Mouse (Mus musculus) lung, postnatal 36 days (tissue): ENCODE measurements at regions not wholly inside any gene's neighbourhood (a gene's known extent, or its start where the extent isn't known, plus 50 kb on each side); places are given as distances from the start of the nearest gene placed in this dataset.
"Not testable (repeated sequence)": the region's sequence is repeated elsewhere in the genome, so short reads cannot be mapped to it uniquely, and the experiment has no call there.

ENCODE experiments used
- DNase-seq: peaks from one replicate; pipeline ENCODE4 v3.0.0; 2022; ENCODE audit warnings: mixed read lengths

DNA sequence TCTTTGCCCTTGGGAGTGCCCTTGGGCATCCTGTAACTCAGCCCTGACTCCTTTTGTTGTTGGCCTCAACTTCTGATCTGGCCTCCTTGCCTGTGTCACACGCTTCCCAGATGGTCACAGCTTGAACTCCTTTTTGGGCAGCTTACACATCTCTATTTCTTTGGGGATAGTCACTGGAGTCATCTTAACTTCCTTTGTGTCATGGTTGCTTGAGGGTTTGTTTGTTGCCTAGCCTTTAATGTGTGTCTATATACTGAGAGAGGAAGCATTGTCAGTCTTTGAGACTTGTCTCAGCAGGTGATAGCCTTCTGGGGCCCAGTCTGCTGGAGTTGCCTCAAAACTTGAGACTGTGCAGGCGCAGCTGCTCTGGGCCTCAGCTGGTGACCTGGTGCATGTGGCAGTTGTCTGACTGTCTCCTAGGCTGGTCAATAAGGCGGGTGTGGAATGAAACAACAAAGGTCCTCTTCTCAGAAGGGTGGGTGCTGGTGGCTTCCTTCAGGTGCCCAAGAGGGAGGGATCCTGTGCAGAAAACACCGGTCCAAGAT is 157.5 kb downstream of the Tpra1 start:
- no peak for DNase-seq

DNA sequence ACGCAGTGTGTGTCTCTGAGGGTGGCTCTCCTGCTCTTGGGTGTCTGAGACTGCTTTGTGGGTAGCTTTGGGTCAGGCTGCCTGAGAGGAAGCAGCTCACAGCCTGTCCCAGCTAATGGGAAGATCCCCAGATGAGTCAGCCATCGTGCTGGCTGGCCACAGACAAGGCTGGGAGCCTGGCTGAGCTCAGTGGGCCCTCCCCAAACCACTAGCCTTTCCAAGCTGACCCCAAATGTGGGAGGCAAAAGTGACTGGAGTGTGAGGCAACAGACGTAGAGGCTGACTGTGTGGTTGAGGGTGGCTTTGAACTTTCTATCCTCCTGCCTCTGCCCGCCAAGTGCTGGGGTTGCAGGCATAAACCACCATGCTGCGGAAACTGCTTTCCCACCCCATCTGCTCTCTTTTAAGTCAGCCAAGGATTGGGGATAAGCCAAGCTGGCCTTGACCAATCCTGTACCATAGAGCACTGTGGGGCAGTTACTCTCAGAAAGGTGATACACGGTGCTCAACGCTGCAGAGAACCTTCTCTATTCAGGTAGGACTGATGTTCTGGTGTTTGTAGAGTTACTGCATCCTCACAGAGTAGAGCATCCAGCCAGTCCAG is 163.0 kb downstream of the Tpra1 start:
- no peak for DNase-seq

DNA sequence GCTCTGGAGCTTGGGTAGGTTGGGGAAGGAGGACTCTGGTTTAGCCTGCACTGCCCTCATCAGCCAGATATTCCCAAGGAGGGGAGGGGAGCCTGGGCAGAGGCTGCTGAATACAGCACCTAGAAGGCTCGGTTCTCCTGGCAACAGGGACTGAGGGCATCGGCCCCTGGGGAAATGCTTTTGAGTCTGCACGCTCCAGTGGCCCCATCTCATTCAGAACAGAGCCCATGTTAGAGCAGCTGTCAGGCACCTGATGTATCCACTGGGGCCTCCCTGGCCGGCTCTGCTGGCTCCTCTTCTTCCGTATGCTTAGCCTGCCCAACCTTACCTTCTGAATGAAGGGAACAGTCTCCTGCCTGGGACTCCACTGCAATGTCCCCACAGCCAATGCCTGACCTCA is 164.5 kb downstream of the Tpra1 start:
- no peak for DNase-seq

DNA sequence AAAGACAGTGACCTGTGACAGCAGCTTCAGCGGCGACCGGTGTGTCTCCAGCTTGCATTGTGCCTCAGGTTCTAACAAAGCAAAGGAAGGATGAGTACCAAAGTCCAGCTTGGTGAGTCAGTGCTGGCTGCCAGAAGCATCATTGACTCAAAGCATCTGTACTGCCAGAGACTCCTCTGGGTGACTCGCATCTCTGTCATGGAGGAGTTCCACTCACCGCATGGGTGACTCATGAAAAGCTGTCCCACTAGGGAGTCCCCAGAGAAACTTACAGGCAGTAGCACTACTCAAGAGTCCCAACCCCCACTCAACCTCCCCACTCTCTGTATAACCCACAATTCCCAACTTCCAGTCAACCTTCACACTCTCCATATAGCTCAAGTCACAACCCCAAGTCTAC is 166.2 kb downstream of the Tpra1 start:
- DNase-seq, result no peak

DNA sequence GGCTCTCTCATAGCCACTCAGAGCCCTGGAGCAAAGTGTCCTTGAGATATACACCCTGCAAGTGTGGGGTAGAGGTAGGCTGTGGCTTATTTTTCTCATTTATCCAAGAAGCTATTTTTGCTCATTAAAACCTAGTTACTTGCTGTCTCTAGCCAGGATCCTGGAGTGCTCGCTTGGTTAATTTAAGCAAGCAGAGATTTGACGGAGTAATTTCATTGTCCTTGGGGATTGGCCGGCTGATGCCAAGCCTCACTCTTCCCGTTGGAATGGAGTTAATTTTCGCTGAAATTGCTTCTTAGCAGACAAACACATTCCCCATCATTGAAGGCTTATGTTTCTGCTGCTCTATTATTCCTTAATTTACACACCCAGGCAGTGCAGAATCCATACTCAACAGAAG is 167.1 kb downstream of the Tpra1 start:
- DNase-seq, result no peak

DNA sequence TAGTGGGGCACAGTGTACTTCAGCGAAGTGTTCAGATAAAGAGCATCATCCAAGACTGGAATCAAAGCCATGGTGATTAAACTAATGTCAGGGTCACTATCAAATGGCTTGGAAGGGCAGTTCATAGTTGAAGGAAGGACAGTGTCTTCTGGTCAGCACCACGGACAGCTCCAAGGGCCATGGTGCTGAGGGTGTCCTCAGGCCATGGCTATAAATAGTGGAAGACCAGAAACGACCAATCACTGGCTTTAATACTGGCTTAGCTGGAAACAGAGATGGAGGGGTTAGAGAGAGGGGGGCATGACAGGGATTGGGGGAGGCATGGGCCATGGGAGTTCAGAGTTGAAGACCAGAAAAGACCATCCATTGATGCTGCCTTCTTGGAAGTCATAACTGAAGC is 168.0 kb downstream of the Tpra1 start:
- peak; percentile 70 for DNase-seq

DNA sequence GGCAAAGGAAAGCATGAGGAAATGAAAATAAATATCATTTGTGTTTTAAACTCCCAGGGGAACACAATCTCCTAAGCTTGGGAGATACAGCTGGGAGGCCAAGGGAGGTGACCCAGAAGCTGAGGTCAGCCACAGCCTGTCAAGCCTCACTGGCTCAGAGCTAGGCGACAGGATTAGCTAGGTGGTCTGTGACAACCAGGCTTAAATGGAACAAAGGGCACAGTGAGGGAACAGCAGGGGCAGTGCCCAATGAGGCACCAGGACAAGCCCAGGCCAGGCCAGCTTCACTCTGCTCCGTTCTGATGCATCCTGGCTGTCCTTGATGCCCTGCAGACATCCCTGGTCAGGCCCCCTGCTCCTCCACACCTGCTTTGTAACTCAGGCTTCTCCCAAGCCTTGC is 169.7 kb downstream of the Tpra1 start:
- DNase-seq, result no peak

DNA sequence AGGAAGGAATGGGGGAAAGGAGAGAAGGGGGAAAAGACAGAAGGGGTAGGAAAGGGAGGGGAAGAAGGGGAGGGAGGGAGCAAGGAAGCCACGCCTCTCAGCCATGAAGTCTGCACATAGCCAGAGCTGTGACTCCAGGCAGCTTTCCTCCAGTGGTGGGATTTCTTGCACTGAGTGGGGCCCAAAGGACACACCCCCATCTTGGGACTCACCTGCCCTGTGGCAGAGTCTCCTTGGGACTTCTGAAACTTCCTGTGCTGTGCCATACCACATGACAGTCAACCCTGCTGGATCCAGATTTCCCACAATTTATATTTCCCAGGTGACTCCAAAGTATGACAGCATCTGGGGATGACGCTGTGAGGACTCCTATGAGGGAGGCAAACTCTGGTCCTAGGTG is 170.5 kb downstream of the Tpra1 start:
- no peak for DNase-seq

DNA sequence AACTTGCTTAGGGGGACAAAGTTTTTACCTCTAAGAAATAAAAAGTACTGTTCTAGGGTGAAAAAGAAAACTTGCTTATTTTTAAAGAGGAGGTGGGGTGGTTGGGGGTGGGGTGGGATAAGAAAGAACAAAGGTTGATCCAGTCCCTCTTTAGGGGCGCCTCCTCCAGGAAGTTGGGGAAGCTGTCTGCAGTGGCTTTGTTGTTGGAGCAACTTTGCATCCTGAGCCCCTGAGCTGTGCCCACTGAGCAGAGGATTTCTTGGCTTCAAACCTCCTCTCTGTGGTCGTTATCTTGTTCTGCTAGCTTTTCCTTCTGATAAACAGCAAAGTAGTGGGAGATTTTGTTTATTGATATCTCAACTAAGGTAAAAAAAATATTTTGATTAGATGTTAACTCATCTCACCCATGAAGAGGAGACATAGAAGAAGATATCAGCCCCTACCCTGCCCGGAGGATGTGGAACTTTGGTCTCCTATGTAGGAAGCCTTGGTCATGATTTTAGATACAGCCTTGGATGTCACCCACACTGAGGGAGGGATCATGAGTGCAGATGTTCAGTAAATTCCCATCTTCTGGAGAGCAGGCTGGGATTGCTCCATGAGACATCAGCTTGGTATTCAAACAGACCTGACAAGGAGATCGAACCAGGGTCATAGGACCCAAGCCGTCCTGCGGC is 179.7 kb downstream of the Tpra1 start:
- peak; percentile 75 for DNase-seq

DNA sequence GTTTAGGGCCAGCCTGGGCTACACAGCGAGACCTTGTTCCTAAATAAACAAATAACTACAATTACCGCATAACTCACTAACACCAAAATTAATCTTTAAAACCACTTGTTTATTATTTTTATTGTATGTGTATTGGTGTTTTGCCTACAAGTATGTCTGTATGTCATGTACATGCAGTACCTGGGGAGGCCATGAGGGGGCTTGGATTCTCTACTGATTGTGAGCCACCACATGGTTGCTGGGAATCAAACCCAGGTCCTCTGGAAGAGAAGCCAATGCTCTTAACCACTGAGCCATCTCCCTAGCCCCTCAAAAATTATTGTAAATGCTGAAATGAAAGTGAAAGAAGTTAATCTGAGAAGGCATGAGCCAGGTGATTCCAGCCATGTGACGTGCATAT is 182.4 kb downstream of the Tpra1 start:
- peak; percentile 6 for DNase-seq

DNA sequence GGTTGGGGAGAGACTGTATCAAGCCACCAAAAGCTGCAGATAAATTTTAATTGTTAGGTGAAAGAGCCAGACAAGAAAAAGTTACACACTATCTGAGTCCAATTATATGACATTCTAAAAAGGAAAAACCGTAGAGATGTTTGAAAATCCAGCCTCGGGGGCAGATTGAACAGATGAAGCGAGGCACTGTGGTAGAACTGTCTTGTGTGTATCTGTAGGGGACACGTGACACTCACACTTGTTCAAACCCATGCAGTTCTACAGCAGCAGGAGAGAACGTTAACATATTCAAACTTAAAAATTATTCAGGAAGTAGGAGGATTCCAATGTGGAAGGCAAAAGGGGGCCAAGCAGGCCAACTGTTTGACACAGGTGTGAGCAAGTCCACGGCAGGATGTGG is 183.1 kb downstream of the Tpra1 start:
- no peak for DNase-seq

DNA sequence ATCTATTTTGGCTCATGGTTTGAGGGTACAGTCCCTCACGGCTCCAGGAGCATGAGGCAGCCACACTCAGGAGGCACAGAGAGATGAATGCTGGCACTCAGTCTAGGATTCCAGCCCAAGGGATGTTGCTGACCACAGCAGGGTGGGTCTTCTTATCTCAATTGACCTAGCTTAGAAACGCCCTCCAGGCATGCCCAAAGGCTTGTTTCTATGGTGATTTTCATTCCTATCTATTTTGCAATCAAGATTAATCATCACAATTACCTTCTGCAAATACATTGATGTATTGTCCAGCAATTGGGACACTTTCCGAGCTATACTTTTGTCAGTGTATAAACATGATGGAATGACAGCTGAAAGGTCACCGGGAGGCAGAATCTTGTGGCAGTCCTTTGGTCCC is 185.6 kb downstream of the Tpra1 start:
- DNase-seq, result no peak

DNA sequence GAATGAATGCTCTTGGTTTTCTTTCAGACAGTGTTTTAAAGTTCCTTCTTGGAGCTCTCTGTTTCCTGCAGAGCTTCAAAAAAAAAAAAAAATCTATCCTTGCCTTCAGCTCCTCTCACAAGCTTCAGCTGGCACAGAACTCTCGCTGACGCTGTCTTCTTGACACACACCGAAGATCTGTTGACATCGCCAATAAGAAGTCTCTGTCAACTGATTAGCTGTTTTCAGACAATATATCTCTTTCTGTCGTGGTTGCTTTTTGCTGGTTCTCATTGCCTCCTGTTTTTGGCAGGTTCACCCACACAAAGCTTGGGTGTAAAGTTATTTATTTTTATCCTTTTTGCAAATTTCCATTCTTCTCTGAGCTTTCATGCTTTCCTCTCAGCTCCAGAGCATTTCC is 188.0 kb downstream of the Tpra1 start:
- no peak for DNase-seq

DNA sequence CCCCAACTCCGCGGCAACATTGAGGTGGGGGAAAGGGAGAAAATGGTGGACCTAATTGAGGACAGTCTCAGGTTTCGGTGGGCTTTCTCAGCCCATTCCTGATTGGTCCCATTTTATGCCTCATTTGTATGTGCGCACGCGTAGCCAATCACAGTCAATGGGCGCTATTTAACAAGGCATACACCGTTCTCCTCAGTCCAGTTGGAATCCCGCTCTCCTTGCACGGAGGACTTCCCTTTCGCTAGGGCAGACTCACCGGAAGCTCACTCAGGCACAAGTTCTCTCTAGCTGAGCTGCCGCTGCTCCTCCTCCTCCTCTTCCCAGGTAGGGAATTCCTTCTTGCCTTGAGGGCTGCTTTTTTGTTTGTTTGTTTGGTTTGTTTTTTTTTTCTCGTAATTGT is 193.9 kb downstream of the Tpra1 start:
- no peak for DNase-seq

DNA sequence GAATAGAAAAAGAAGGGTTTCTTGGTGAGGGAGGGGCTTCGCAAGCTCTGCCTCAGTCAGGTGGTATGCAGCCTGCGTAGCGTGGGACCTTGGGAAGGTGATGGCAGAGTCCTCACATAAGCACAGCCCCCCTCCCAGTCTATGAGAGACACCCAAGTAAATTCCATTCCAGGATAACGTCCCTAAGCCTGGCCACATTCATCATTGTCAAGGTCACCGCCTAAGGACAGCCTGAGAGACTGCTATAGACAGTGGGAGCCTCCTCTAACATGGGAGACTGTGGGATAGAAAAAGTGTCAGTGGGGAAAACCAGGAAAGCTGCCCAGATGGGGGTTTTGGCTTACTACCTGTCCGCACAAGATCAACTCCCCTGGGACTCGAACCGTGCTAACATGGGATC is 195.5 kb downstream of the Tpra1 start:
- no peak for DNase-seq

DNA sequence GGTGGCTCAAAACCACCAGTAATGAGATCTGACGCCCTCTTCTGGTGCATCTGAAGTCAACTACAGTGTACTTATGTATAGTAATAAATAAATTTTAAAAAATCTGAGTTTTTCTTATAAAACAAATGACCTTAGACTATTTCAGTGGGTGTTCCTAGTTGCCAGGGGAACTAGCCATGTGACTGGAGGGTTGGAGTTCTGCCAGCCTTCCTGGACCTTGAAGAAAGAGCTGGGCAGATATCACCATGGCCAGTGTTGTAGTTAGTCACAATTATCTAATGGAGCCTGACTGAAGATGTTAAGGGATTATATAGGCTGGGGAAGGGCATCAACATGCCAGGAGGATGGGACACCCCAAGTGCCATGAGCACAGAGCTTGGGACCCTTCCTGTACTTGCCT is 217.2 kb downstream of the Tpra1 start:
- peak; percentile 7 for DNase-seq

DNA sequence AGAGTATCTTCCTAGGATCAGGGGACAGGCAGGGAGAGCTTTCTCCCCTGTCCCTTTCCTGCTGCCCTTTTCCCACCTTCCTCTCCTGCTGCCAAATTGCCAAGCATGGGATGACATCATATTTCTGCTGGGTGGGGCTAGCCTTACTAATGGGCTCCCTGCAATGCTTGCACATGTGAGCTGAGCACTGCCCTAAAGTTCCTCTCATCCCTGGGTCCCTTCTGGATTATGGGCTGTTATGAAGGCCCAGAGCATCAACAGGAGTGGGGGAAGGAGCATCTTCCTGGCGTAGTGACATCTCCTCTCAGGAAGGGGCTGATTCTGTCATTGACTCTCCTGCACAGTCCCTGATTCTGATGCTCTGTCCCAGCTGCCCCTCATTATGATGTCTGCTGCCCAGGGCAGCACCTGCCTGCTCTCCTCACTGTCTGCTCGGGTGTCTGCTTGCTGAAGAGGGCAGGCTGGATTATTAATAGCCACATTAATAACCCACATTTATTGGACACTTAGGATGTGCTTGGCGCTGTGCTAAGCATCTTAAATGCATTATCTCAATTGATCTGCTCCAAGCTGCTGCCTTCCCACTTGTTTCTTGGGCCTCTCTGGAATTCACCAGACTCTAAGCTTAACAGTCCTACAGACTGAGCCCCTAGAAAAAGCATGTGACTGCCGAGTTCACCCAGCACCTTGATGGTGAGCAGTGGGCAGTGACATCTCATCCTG is 219.1 kb downstream of the Tpra1 start:
- DNase-seq, result no peak

DNA sequence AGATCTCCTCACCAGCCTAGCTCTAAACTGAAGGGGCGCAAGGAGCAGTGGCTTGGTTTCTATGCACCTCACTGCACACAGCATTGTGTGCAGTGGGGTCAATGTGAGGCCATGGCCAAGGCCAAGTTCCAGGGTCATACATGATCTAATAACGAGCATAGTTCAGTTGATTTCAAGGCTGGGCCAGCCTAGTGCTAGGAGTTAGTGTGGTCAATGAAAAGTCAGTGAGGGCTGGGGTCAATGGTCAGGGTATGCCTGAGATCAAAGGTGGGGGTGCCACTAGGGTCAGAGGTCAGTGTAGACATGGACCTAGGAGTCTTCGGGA is 219.7 kb downstream of the Tpra1 start:
- DNase-seq, result no peak

DNA sequence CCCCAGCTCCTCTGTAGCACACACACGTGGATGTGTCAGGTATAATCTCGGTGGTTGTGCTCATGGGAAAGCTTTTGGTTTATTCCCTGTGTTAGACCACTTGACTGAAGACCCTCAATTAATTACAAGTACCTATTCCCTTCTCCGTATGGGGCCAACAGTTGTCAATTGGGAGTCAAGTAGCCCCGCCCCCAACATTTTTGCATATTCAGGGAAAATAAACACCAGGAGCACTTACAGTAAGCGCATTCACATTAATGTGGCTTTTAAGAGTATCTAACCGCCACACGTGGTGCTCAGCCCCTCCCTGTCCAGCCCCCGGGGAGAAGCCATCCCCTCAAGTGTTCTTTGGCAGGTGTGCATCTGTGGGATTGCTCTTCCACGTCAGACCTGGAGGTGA is 223.9 kb downstream of the Tpra1 start:
- DNase-seq, result no peak

DNA sequence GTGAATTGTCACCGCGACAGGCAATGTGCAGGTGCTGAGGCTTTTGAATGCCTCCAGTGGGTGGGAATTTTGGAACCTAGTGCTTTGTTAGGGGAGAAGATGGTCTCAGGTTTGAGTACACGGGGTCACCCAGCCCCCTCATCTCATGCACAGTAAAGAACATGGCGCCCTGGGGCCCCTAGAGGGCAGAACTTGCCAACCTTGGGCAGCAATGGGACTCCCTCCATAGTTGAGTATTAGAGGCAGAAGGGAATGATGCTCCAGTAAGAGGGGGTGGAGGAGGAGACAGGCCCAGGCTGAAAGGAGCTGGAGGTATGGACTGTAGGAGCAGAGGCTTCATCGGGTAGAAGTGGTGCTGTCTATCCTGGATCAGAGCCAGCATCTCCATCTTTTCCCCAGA is 226.1 kb downstream of the Tpra1 start:
- not testable (repeated sequence) for DNase-seq

DNA sequence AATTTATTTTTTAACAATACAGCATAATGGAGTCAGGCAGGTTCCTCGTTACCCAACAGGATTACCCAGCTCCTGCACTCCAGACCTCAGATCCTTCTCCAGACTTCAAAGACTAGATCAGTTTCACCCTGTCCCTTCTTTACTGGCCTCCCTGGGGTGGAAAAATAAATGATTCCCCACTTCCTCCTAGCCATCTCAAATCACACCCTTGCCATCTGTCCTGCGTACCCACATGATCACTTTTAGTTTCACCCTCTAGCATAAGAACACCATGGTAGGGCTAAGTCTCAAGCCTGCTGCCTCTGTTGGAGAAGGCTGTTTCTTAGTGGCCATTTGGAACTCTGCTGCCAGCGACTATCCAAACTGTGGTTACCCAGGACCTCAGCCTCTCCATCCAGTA is 222.0 kb downstream of the Plxna1 start:
- no peak for DNase-seq

DNA sequence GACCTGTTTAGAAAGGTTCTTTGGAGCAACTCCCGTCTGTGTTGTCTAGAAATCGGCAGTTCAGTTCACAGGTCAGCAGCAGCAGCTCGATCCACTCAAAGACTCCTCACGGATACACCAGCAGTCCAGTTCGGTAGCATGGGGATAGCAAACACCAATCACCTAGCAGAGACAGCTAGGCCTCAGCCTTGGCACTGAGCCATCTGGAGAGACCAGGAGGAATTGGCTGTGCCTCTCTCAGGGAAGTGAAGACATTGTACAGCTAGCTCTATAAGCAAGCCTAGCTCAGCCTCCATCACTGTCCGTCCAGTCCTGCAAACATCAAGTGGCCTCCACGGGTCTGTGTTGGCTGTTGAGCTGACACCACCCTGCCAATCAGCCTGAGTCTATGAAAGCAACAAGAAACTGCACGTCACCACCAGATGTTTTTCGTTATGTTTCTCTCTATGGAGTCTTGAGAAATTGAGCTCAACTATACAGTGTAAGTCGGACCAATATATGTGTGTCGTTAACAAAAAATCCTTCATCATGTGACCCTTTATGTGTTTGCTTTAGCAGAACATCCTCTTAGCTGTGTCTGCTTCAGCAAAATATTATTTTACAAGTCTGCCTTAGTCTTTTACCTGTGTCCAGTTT is 209.3 kb downstream of the Plxna1 start:
- no peak for DNase-seq

DNA sequence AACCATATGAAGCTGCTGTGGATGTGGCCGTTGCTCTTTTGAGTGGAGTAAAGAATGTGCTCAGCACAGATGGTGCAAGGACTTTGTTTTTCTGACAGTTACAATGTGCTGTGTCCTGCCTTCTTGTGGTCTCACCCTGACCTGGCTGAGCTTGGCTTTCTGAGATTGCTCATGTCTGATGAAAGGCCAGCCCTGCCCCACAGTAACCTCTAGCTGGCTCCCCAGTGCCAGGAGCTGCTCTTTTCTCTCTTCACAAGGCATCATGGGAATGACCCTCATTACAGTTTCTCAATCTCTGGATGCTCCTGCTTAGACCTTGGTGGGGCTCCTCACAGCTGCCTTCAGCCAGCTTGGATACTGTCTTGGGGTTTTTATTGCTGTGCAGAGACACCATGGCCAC is 204.9 kb downstream of the Plxna1 start:
- DNase-seq, result no peak

DNA sequence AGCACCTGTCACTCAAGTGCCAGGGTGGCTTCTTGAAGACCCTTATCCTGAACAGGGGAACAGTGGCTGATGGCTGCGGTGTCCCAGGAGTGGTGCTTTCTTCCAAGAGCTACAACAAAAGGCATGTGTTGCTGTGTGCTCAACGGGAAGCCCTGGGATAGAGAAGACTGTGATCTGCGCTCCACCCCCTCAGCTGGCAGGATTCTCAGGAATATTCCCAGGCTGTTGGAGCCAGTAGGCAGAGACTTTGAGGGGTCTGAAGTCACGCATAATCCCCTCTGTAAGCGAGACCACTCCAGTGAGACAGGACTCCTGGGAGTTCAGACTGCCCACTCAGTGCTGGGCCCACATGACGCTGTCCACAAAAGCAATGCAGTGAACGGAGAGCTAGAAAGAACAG is 202.4 kb downstream of the Plxna1 start:
- no peak for DNase-seq
